Mouse (Mus musculus) left cerebral cortex, adult 11 months (tissue): ENCODE data around the gene Pld1.

Experiments used
- DNase-seq: peaks from one replicate; pipeline ENCODE4 v3.0.0; 2022; ENCODE audit warnings: low spot score

The Pld1 gene

GRCm38 (mm10) chr3:27991100-27991703 lies 52.7 kb downstream of the Pld1 start:
- DNase-seq = no peak

GRCm38 (mm10) chr3:27994175-27994990 lies 55.9 kb downstream of the Pld1 start:
- DNase-seq = no peak

- no peak for DNase-seq
Measured at GRCm38 (mm10) chr3:28004321-28004720, 65.8 kb downstream of the Pld1 start.

GRCm38 (mm10) chr3:28007684-28008083 lies 69.2 kb downstream of the Pld1 start:
- no peak for DNase-seq

- no peak for DNase-seq
Measured at GRCm38 (mm10) chr3:28008369-28008768, 69.9 kb downstream of the Pld1 start.

GRCm38 (mm10) chr3:28012177-28012576 lies 73.7 kb downstream of the Pld1 start:
- no peak for DNase-seq

GRCm38 (mm10) chr3:28013441-28013840 lies 74.9 kb downstream of the Pld1 start:
- DNase-seq = no peak

- no peak for DNase-seq
Measured at GRCm38 (mm10) chr3:28017002-28017401, 78.5 kb downstream of the Pld1 start.

- no peak for DNase-seq
Measured at GRCm38 (mm10) chr3:28019727-28020126, 81.2 kb downstream of the Pld1 start.

GRCm38 (mm10) chr3:28020404-28020803 lies 81.9 kb downstream of the Pld1 start:
- DNase-seq = no peak

- DNase-seq = no peak
Measured at GRCm38 (mm10) chr3:28022191-28022590, 83.7 kb downstream of the Pld1 start.

GRCm38 (mm10) chr3:28026876-28027275 lies 88.4 kb downstream of the Pld1 start:
- DNase-seq = no peak

GRCm38 (mm10) chr3:28028456-28028855 lies 90.0 kb downstream of the Pld1 start:
- DNase-seq = no peak

GRCm38 (mm10) chr3:28030860-28031259 lies 92.4 kb downstream of the Pld1 start:
- DNase-seq = no peak

- no peak for DNase-seq
Measured at GRCm38 (mm10) chr3:28031643-28032243, 93.2 kb downstream of the Pld1 start.

- no peak for DNase-seq
Measured at GRCm38 (mm10) chr3:28033898-28034297, 95.4 kb downstream of the Pld1 start.

- DNase-seq = no peak
Measured at GRCm38 (mm10) chr3:28034707-28035333, 96.3 kb downstream of the Pld1 start.

GRCm38 (mm10) chr3:28037320-28037932 lies 98.9 kb downstream of the Pld1 start:
- no peak for DNase-seq

- no peak for DNase-seq
Measured at GRCm38 (mm10) chr3:28038106-28038505, 99.6 kb downstream of the Pld1 start.

GRCm38 (mm10) chr3:28039760-28040159 lies 101.3 kb downstream of the Pld1 start:
- no peak for DNase-seq

- no peak for DNase-seq
Measured at GRCm38 (mm10) chr3:28041236-28041635, 102.7 kb downstream of the Pld1 start.

GRCm38 (mm10) chr3:28042366-28042765 lies 103.9 kb downstream of the Pld1 start:
- no peak for DNase-seq
